Mouse (Mus musculus): Measurements from ENCODE around the gene Tnks2.
"Not testable (repeated sequence)": the region's sequence is repeated elsewhere in the genome, so short reads cannot be mapped to it uniquely, and the experiment has no call there.

The Tnks2 gene

DNA sequence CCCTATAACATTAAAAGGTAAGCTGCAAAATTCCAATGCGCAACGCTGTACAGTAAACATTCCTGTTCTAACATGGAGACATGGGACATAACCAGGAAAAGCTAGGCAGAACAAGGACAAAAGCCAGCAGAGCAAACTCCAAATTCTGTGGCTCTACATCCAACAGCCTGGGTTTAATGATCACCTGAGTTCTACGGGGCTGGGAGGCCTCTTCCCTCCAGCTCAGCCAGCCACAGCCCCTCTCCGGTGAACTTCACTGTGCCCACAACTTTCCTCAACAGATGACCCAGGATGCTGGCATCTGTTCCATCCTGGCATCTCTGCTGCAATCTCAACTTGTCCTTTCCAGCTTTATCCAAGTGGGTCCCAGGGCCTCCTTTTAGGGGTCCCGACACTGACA, 6.4 kb upstream of the Tnks2 start:
- DNase-seq (ENCODE audit: low spot score), result no peak

DNA sequence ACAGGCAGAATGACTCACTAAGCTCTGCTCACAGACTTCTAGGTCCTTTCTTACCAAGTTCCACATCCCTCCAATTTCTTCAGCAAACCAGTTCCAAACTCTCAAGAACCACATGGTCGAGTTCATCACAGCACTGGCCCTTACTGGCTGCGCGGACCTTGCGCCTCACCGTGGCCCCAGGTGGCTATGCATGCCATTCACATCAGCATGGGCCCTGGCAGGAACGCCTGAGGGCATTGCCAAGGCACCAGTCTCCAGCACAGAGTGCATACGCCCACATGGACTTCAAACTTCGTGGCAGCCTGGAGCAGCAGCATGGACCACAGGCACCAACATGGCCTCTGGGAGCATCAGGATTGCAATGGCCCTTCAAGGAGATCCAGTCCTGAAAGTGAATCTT, 5.7 kb upstream of the Tnks2 start:
- no peak for DNase-seq (ENCODE audit: low spot score)

DNA sequence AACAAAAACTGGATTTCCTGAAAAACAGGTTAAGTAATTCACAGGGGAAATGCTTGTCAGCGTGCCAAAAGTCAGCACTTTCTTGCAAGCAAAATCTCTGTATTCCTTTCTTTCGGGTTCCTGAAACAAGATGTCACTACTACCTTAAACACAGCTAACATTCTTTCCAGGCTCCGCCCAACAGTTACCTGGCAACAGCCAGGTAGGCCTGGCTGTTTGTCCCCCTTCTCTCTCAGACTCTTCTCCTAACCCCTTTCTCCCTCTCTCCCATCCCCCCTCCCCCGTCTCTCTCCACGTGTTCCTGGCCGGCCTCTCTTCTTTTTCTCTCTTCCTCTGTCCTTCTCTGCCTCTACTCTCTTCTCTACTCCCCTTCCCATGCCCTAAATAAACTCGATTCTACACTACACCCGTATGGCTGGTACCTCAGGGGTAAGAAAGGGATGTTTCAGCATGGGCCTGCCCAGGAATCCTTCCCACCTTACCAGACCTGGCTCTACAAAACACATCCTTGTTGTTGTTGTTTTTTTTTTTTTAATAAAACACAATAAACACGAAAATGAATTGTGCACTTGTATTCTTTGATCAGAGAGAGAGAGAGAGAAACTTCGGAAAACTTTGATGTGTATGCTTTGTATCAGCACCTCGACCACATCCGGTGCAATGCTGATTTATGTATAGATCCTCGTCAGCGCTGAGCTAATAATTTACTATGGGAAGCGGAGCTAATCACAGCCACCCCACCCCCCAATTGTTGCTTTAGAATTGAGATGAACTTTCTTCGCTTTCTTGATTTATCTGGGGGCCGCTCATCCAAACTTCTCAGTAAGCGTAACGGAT, 863 bp upstream of the Tnks2 start:
- DNase-seq (ENCODE audit: low spot score), result no peak

DNA sequence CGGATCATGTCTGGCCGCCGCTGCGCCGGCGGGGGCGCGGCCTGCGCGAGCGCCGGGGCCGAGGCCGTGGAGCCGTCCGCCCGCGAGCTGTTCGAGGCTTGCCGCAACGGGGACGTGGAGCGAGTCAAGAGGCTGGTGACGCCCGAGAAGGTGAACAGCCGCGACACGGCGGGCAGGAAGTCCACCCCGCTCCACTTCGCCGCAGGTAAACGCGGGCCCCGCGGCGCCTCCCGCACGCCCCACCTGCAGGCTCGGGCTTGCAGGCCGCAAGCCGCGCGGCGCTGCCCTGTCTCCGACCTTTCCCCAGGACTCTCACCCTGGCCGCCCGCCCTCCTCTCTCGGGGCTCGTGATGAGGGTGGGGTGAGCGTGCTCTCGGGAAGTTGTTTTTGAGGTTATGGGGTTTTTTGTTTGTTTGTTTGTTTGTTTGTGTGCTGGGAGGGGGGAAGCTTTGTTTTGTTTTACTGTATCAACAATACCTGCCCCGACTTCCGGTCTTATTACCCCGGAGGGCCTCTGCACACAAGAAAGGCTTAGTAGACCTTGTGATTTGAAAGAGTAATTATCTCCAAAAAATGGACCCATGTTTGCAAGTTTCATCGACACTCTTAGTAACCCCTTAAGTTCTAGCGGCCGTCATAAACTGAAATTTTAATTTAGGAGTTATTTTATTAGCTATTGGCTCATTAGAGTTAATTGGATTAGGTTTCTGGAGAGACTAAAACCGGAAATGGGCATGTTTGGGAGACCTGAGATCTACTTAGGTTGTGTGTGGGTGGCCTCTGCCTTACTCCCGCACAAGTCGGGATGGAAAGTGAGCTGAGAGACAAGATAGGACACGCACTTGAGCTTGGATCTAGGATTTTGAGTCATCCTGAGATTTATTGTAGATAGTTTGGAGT, 750 bp downstream of the Tnks2 start:
- peak; percentile 29 for DNase-seq (ENCODE audit: low spot score)

DNA sequence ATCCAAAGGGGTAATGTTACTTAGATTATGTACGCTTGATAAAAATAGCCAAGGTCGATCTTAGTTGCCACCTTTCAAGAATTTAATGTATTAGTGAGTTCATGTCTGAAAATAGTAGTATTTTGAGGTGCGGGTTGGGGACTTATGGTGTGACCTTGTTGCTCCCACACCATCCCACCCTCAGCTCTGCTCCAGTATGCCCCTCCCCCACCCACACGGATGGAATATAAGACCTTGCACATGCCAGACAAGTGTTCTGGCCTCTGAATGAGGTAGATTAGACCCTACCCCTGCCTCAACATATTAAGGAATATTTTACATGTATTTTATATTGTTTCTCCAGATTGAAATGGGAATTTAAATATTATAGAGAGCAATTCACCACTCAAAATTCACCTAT, 2.0 kb downstream of the Tnks2 start:
- DNase-seq (ENCODE audit: low spot score), result no peak

DNA sequence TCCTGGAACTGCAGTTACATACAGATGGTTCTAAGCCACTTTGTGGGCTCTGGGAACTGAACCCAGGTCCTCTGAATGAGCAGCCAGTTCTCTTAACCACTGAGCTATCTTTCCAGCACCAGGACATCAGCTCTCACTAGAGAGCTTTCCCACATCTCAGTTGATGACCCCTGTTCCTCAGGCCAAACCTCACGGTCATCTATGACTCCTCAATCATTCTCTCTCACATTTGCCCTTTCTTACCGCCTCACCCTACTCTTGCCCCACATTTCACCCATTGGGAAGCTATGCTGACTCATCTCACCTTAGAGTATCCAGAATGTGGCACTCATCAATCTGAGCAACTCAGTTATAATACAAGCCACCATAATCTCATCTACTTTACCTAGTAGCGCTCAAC, 6.3 kb downstream of the Tnks2 start:
- no peak for DNase-seq (ENCODE audit: low spot score)

DNA sequence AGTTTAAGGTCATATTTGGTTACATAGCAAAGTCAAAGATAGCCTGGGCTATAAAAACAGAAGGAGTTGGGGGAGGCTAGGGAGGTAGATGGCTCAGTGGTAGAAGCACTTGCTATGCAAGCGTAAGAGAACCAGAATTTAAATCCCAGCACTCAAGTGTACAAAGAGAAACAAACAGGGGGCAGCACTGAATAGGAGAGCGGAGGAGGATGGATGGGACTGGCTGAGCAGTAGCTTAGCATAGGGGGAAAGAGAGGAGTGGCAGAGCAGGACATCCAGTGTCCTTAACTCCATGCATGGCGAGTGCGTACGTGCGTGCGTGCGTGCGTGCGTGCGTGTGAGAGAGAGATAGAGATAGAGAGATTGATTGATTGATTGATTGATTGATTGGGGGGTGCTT, 9.8 kb downstream of the Tnks2 start:
- no peak for DNase-seq (ENCODE audit: low spot score)

DNA sequence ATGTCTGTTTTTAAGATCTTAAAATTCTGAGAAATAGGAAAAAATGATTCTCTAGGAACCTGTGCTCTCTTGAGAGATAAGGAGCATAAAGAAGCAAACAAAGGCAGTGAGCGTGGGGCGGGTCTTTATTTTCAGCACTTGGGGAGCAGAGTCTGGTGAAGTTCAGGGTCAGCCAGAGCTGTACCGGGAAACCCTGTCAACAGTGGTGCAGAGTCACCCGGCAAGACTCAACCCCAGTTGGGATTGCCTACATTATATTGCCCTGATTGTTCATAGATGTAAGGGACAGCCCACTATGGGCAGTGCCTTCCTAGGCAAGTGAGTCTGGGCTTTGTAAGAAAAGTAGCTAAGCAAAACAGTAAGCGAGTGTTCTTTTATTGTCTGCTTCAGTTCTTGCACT, 11.9 kb downstream of the Tnks2 start:
- DNase-seq (ENCODE audit: low spot score), result no peak

DNA sequence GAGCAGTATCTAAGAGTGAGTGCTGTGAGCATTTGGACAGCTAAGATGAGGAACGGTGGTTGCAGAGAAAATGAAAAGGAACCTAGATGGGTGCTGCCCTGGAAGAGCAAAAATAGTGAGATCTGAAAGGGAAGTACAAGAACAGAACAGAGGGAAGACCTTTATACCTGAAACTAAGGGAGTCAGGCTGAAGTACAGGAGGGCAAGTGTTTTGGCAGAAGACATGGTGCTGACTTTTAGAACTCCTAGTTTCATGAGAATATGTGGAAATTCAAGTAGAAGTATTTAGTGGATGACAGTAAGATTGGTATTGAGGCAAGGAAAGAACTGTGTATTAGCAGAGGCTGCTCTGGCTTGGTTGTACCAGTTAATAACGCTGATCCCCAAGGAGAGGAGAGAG, 19.8 kb downstream of the Tnks2 start:
- no peak for DNase-seq (ENCODE audit: low spot score)

DNA sequence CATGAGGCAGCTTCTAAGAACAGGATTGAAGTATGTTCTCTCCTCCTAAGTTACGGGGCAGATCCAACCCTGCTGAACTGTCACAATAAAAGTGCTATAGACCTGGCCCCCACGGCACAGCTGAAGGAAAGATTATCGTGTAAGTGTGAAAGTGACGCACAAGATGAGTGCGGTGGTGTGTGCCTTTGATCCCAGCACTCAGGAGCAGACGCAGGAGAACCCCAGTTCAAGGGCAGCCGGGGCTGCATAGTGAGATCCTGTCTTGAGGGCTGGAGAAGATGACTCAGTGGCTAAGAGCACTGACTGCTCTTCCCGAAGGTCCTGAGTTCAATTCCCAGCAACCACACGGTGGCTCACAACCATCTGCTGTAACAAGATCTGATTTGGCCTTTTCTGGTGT, 23.8 kb downstream of the Tnks2 start:
- DNase-seq (ENCODE audit: low spot score), result no peak

DNA sequence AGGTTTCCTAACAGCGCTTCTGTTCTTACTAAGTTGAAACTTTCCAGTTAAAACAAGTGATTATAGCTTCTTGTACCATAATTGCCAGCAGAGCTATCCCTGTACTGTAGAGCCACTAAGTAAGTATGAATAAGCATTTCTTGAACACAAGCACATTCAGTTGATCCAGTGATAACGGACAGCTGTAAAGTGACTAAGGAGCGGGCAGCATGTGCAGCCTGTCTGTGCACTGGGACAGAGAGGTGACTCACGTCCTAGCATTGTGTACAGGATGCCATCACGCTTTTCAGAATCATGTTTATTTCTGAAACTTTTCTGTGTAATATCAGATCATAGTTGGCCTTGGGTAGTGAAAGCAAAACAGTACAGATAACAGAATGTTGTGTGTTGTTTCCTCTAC, 26.4 kb downstream of the Tnks2 start:
- no peak for DNase-seq (ENCODE audit: low spot score)

DNA sequence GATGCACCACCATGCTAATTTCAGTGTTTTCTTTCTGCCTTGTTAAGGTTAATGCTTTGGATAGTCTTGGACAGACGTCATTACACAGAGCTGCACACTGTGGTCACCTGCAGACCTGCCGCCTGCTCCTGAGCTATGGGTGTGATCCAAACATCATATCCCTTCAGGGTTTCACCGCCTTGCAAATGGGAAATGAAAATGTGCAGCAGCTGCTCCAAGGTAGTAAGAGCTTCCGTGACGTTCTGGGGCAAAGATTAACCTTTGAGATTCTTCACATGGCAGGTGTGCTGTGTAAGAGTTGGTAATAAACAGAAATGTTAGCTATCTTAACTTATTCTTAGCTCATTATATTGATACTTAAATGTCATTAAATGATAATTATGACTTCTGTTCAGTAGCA, 31.9 kb downstream of the Tnks2 start:
- DNase-seq (ENCODE audit: low spot score), result no peak

DNA sequence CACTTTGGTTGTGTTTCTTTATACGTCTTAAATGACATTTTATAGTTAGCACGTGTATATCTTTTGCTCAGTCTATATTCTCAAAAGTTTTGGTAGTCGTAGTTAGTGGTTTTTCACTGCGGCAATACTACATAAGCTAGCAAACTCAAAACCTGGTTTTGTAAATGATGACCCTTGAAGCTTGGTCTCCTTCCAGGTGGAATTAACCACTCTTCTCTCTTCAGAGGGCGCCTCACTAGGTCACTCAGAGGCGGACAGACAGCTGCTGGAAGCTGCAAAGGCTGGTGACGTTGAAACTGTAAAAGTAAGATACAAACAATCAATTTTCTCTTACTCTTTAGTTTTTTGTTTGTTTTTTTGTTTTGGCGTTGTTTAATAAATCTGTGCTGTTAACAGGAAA, 33.4 kb downstream of the Tnks2 start:
- DNase-seq (ENCODE audit: low spot score), result no peak

DNA sequence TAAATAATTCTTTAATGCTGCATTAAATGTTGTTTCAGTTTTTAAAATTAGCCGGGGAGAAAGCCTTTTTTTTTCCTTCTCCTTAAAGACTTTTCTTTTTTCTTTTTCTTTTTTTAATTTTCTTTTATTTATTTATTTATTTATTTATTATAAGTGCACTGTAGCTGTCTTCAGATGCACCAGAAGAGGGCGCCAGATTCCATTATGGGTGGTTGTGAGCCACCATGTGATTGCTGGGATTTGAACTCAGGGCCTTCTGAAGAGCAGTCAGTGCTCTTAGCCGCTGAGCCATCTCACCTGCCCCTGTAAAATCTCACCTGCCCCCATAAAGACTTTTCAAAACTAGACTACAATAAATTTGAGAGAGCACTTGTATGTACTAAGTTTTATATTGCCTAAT, 34.6 kb downstream of the Tnks2 start:
- not testable (repeated sequence) for DNase-seq (ENCODE audit: low spot score)

DNA sequence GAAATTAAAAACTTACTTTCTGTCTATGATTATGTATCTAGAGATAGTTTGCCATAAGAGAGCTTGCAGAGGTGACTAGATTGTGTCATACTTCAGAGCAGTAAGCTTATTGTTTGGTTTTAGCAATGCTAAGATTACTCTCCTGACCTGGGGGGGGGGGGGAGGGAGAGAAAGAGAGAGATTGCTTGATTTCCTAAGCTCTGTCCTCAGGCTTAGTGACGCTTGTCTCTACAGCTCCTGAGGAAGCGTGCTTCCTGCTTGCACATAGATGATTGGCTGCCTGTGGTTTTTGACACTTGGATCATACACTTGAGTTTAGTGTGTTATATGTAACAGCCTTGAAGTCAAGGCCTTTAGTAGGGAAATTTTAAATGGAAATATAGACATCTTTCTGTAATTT, 40.6 kb downstream of the Tnks2 start:
- no peak for DNase-seq (ENCODE audit: low spot score)

DNA sequence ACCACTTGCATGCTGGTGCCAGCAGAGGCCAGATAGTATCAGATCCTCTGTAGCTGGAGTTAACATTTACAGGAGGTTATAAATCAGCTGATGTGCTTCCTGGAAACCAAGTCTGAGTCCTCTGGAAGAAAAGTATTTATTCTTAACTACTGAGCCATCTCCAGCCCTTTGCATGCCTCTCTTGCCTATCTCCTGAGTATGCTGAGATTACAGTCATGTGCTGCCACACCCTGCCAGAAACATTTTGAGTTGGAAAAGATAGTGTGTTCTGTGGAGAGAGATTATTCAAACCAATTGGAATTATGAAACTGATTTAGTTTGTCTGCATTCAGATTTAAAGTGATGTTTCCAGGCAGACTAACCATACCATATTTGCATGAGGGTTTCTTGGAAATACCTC, 43.3 kb downstream of the Tnks2 start:
- no peak for DNase-seq (ENCODE audit: low spot score)

DNA sequence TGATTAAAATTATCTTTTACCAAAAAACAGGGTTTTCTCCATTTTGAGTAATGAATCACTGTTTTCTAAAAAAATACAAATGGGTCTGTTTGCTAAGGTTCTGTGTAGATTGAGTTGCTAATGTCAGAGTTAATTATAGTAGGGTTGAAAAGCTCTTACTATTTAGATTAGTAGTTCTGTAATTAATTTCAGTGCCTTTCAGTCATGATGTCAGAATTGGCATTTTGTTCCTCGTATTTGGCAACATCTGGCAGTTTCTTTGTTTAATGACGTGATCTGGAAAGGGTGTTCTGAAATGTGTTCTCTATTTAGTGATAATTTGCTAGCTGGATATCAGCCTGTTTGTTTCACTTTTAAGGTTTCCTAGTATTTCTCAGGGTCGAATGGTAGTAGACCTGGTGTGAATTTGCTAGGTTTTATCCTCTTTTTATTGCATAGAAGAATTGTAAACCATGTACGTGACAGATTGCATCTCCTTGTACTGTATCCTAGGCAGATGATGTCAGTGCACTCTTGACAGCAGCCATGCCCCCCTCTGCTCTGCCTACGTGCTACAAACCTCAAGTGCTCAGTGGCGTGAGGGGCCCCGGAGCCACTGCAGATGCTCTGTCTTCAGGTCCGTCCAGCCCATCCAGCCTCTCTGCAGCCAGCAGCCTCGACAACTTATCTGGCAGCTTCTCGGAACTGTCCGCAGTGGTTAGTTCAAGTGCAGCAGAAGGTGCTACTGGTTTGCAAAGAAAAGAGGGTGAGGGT, 44.9 kb downstream of the Tnks2 start:
- no peak for DNase-seq (ENCODE audit: low spot score)

DNA sequence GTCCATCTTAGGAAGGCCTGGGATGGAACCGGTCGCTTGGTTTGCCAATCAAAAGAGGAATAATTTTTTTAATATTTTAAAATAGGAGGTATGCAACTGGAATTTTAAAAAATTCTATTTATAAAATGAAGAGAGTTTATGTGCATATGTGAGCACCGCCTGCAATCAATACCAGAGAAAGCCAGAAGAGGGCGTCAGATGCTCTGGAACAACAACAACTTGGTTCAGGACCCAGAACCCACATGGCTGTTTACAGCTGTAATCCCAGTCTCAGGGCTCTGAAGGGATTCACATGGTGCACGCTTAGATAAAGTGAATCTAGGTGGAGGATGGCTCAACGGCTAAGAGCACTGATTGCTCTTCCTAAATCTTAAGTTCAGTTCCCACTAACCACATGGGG, 49.1 kb downstream of the Tnks2 start:
- DNase-seq (ENCODE audit: low spot score), result no peak

DNA sequence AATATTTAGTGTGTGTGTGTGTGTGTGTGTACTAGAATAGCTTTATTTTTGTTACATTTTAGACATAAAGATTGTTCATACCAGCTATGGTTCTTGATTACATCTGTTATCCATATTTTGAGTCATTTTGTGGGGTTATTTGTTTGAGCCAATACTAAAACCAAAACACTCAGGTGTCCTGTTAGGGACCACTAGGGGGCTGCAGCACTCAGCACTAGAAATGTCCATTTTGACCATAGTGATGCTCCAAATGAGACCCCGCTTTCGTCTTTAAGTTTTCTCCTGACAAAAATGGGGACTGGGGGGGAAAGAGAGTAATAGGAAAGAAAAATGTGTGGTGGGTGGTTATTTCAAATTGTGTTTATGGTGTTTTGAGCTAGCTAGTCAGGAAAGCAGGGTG, 52.3 kb downstream of the Tnks2 start:
- DNase-seq (ENCODE audit: low spot score), result no peak

DNA sequence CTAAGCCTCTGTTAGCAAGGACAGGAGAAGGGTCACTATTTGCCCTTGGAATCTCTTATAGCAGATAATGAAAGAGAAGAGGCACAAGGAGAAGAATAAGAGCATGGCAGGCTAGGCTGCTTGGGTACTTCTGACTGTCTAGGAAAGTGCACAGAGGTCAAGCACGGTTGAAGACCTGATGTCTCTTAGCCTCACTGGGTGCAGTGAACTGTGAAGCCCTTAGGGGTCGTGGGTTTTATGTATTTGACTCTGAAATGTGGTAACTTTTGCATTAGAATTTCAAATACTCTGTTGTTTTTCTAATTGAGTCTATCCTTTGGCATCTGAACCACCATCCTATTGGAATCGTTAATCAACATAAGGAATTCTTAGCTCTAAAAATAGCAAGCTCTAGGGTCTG, 53.7 kb downstream of the Tnks2 start:
- DNase-seq (ENCODE audit: low spot score), result no peak

DNA sequence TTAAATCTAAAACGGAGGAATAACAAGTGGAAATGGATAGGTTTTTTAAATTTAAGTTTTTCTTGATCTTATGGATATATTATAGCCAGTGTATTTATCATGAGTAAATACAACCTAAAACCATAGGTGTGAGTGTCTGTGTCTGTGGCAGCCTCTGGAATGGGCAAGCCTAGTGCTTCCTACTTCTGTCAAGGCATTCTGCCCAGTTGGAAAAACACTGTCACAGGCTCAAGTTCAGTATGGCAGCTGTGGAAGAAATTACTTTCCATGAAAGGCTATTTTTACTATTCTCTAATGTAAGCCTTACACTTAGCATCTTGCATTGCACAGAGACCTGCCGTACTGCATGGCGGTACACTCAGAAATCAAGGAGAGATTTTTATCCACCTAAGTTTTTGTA, 57.7 kb downstream of the Tnks2 start:
- DNase-seq (ENCODE audit: low spot score), result no peak

DNA sequence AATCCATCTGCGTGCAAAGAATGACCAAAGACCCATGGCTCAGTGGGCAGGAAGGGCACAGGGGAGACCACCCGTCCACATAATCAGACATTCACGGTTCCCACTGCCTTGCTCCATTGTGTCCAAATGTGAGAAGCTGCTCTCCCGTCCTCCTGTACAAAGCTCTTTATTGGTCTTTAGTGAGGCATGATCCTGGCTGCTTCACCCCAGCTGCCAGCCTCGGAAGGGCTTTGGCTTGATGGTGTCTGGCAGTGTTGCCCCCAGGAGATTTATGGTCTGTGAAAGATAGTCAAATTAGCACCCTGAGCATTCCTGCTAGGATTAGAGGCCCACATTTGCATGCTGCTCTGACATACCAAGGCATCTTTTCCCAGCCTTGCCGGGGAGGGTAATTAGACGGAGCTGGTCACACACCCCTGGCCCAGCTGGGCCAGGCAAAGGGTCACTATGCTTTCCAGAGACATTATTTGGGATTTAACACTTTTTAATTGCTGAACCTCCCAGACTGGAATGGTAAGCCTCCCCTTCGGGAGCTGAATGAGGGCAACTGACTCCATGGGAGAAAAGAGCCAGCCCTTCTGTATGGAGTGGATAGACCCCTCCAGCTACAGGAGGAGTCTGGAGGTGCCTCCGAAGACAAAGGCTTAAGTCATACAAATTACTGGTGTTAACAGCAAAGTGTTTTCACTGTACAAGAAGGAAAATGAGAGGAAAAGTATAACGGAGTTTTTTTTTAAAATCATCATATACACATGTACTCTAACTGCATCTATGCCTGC, 62.9 kb downstream of the Tnks2 start:
- no peak for DNase-seq (ENCODE audit: low spot score)

All from ovary, postnatal 10 days (tissue).